Comparison of ENCODE assay signal across 8 mouse cellular contexts in the genomic region with DNA sequence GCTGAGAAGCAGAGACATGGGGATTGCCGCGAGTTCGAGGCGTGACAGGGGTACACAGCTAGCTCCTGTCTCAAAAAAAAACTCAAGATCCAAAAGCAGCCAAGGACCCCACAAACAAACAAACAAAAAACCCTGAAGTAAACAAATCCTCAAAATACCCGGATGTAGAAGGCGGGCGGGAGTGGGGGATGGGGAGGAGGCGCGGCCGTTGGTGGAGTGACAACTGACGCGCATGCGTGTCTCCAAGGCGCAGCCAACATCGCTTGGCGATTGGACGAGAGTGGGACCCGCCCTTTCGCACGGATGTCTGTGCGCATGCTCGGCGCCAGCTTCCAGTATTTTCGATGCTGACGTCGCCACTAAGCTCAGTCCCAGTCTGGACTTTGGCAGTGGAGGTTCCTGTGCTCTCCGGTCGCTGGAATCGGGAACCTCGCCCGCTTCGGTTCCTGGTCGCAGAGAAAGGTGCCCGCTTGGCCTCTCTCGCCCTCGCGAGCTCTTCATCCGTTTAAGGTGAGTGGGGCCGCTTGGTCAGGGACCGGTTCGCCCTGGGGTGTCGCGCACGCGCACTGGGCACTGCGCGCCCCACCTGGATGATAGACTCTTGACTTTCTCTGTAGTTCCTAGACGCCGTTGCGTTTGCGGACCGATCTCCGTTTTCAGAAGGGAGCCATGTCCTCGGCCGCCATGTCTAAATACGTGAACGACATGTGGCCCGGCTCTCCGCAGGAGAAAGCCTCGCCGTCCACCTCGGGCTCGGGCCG. TPM values are rescaled to one million over a fixed set of nuclear protein-coding genes. Genes with fewer than 3 reads are reported as not detected.
A peak's percentile ranks its signal among the peaks of the same experiment; 100 is the strongest.
DNase-seq lines count a peak whose midpoint lies in the region; ATAC-seq and TF ChIP-seq lines count a peak whose summit lies in the region.

A gene (plus strand): TSS at position 335 of the 761 bp plus-strand sequence.

- peaks cover 41% of the 10 kb centered on the region for H3K36me3 ChIP-seq in ES-Bruce4 (ENCODE audit: control insufficient read depth, insufficient read depth, low read length, poor library complexity, severe bottlenecking)
- H3K36me3 ChIP-seq in forebrain, embryonic 14.5 days (ENCODE audit: control insufficient read depth, insufficient read depth, low read length) = peaks cover 36% of the 10 kb centered on the region
- H3K36me3 ChIP-seq in neural tube, embryonic 15.5 days = peaks cover 31% of the 10 kb centered on the region

- TF ChIP-seq EP300 in ES-Bruce4 (IDR thresholded peaks at IDR 0.05; ENCODE audit: insufficient read depth, low read depth, low read length) = 0 out of 2 replicates have a peak, but pooled peaks have one; percentile 37

- DNase-seq in forebrain, embryonic 14.5 days (ENCODE audit: low spot score) = peak; percentile 100
- peak; percentile 97 to 98 for DNase-seq in heart, postnatal 14 days
- peak; percentile 98 for DNase-seq in layer of hippocampus, adult 11-12 months (ENCODE audit: low spot score)
- peak; percentile 98 to 99 for DNase-seq in lung, adult 18-20 months
- DNase-seq in testis, postnatal 14 days (ENCODE audit: low spot score) = peak; percentile 98

- intact Hi-C loops in heart, postnatal 14 days (cut with DNase I) = no loop called here

- no peaks in the 10 kb centered on the region for H3K9me3 ChIP-seq in ES-Bruce4 (replicated peaks; ENCODE audit: control insufficient read depth, insufficient read depth, low read length, poor library complexity, severe bottlenecking)
- no peaks in the 10 kb centered on the region for H3K9me3 ChIP-seq in forebrain, embryonic 14.5 days (replicated peaks; ENCODE audit: control insufficient read depth, low read length)
- no peaks in the 10 kb centered on the region for H3K9me3 ChIP-seq in neural tube, embryonic 15.5 days (replicated peaks)

- WGBS in forebrain, embryonic 14.5 days = under 1% methylated on average over 64 of the region's 64 CpGs
- WGBS in neural tube, embryonic 15.5 days = under 1% methylated on average over 63 of the region's 64 CpGs

- H3K4me3 ChIP-seq in ES-Bruce4 (ENCODE audit: low read depth, low read length) = peak within 1 kb of the TSS; percentile 95
- H3K4me3 ChIP-seq in forebrain, embryonic 14.5 days (ENCODE audit: low read depth, low read length) = peak within 1 kb of the TSS; percentile 100
- peak within 1 kb of the TSS; percentile 99 for H3K4me3 ChIP-seq in neural tube, embryonic 15.5 days (replicated peaks)

- TF ChIP-seq CTCF in ES-Bruce4 (IDR thresholded peaks at IDR 0.05; ENCODE audit: low read depth, low read length) = no peak

- no peaks in the 10 kb centered on the region for H3K27me3 ChIP-seq in ES-Bruce4 (ENCODE audit: control insufficient read depth, insufficient read depth, low read length, poor library complexity, severe bottlenecking)
- no peaks in the 10 kb centered on the region for H3K27me3 ChIP-seq in forebrain, embryonic 14.5 days (replicated peaks; ENCODE audit: control insufficient read depth, insufficient read depth, low read length)
- H3K27me3 ChIP-seq in neural tube, embryonic 15.5 days (replicated peaks) = no peaks in the 10 kb centered on the region

- H3K27ac ChIP-seq in ES-Bruce4 (ENCODE audit: insufficient read depth, low read length) = peak within 1 kb of the TSS; percentile 84
- peak within 1 kb of the TSS; percentile 89 for H3K27ac ChIP-seq in forebrain, embryonic 14.5 days (ENCODE audit: low read depth, low read length)
- peak within 1 kb of the TSS; percentile 96 for H3K27ac ChIP-seq in neural tube, embryonic 15.5 days (replicated peaks)

- ATAC-seq in cerebellum, adult (ENCODE audit: insufficient number of reproducible peaks, low FRiP score, low TSS enrichment) = peak; percentile 89
- ATAC-seq in forebrain, embryonic 14.5 days = peak; percentile 98
- peak; percentile 96 for ATAC-seq in neural tube, embryonic 15.5 days (ENCODE audit: low FRiP score)

- H3K4me1 ChIP-seq in ES-Bruce4 (ENCODE audit: control insufficient read depth, insufficient read depth, low read length) = no peaks in the 10 kb centered on the region
- H3K4me1 ChIP-seq in forebrain, embryonic 14.5 days (ENCODE audit: control insufficient read depth, insufficient read depth, low read length) = peaks cover 22% of the 10 kb centered on the region
- H3K4me1 ChIP-seq in neural tube, embryonic 15.5 days = peaks cover 32% of the 10 kb centered on the region

- peak; percentile 99 for TF ChIP-seq POLR2A in ES-Bruce4 (IDR thresholded peaks at IDR 0.05; ENCODE audit: insufficient read depth, low read length)

- H3K9ac ChIP-seq in ES-Bruce4 (ENCODE audit: low read depth, poor library complexity, severe bottlenecking) = peak within 1 kb of the TSS; percentile 78
- H3K9ac ChIP-seq in forebrain, embryonic 14.5 days (ENCODE audit: low read length) = peak within 1 kb of the TSS; percentile 96
- peak within 1 kb of the TSS; percentile 99 for H3K9ac ChIP-seq in neural tube, embryonic 15.5 days (replicated peaks)

- peak within 1 kb of the TSS; percentile 97 for H3K4me2 ChIP-seq in forebrain, embryonic 14.5 days (ENCODE audit: low read length)
- peak within 1 kb of the TSS; percentile 89 for H3K4me2 ChIP-seq in neural tube, embryonic 15.5 days

RNA-seq across cellular contexts. Expression of the gene that starts here (rescaled TPM):
- polyA plus RNA-seq in ES-Bruce4 (2011; ENCODE audit: insufficient read depth, insufficient read length, low read depth, missing spikeins) = 209 and 226 TPM in 2 replicates
- 363 and 474 TPM in 2 replicates for polyA plus RNA-seq in forebrain, embryonic 14.5 days (2014; fragmentation: Nextera tagmentation; extraction: Ambion mirVana)
- 100 to 1,000 TPM; 226 to 260 TPM for total RNA-seq in heart, postnatal 14 days (2021)
- polyA plus RNA-seq in neural tube, embryonic 15.5 days (2015; fragmentation: Nextera tagmentation; extraction: Ambion mirVana) = 460 and 502 TPM in 2 replicates

Comparison
In these comparisons a context has a peak if more than half of its experiments do, and no peak if none do; other contexts are left out.
1. Peak in every context shown above with its lines: DNase-seq, ATAC-seq, H3K4me3 ChIP-seq and H3K27ac ChIP-seq.